8 mouse cellular contexts compared by ENCODE assay signal in the genomic region with DNA sequence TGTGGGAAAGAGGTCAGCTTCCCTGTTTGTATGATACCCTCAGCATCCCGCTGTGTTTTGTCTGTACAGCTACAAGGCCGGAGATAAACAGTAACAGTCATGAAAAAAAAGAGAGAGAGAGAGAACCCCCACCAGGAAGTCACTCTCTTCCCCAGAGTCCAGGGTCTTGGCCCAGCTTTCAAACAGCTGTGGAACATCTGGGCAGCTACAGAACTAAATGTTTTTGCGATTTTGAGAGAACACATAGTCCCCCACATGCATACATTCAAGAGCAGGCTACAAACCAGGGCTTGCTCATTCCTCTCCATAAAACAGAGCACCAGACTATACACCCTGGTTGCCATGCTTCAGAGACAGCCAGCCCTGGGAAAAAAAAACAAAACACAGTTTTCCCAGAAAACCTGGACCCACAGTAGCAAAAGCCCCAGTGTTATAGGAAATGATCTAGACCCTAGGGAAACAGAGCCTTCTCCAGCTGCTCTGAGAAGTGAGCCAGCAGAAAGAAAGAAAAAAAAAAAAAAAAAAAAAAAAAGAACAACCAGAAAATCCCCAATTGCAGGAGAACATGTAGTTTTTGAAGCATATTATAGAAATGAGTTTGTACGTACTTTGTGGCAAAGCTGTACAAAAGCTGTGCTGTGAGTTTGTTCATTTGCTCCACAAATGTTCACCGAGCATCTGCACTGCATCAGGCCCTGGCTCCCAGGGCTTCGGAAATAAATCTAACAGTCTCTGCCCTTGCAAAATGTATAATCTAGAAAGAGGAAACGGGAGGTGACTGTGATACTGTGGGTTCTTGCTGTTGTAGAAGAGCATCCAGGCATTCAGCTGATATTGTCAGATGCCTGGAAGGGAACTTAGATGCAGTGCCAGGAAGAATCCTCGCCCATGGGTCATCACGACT.
A peak's percentile ranks its signal among the peaks of the same experiment; 100 is the strongest.
DNase-seq lines count a peak whose midpoint lies in the region; ATAC-seq and TF ChIP-seq lines count a peak whose summit lies in the region.

No protein-coding gene starts in this region.

- peak; percentile 77 for ATAC-seq in heart, postnatal 0 days (ENCODE audit: insufficient read depth, low read depth)
- peak; percentile 78 for ATAC-seq in limb, embryonic 13.5 days (ENCODE audit: low FRiP score, low read depth)
- no peak for ATAC-seq in erythroblast, adult 5-6 weeks (replicated peaks; ENCODE audit: low FRiP score, poor library complexity, severe bottlenecking)
- ATAC-seq in cerebellum, adult (ENCODE audit: insufficient number of reproducible peaks, low FRiP score, low TSS enrichment), result no peak

- 0 out of 2 replicates have a peak overlapping the region, but pooled peaks have one; percentile 51 for H3K27ac ChIP-seq in embryonic facial prominence, embryonic 10.5 days (replicated peaks)
- H3K27ac ChIP-seq in heart, postnatal 0 days (ENCODE audit: low read depth), result peak overlapping the region; percentile 63
- peak overlapping the region; percentile 76 for H3K27ac ChIP-seq in limb, embryonic 13.5 days

- H3K4me2 ChIP-seq in heart, postnatal 0 days (ENCODE audit: low read depth, low read length), result no peak overlapping the region
- peak overlapping the region; percentile 9; the same call in 1 of the 2 replicates for H3K4me2 ChIP-seq in limb, embryonic 13.5 days (replicated peaks)

- no peaks in the 10 kb centered on the region for H3K27me3 ChIP-seq in embryonic facial prominence, embryonic 10.5 days (replicated peaks; ENCODE audit: low read depth, poor library complexity, severe bottlenecking)
- no peaks in the 10 kb centered on the region for H3K27me3 ChIP-seq in heart, postnatal 0 days (ENCODE audit: control insufficient read depth, insufficient read depth, low read length)
- H3K27me3 ChIP-seq in limb, embryonic 13.5 days, result no peaks in the 10 kb centered on the region

- peak; percentile 29 for DNase-seq in A20 (ENCODE audit: low read depth, low spot score)
- DNase-seq in embryonic facial prominence, embryonic 10.5 days (ENCODE audit: low spot score), result peak; percentile 19
- peak; percentile 54 for DNase-seq in heart, postnatal 0 days (ENCODE audit: low spot score)
- no peak for DNase-seq in cerebellum, adult 9-11 months
- no peak for DNase-seq in adrenal gland, adult 2 months

- H3K4me3 ChIP-seq in embryonic facial prominence, embryonic 10.5 days, result no peak overlapping the region
- H3K4me3 ChIP-seq in heart, postnatal 0 days (ENCODE audit: low read depth, low read length), result no peak overlapping the region
- H3K4me3 ChIP-seq in limb, embryonic 13.5 days, result no peak overlapping the region

- H3K9ac ChIP-seq in heart, postnatal 0 days (replicated peaks; ENCODE audit: low read depth, low read length), result no peak overlapping the region
- H3K9ac ChIP-seq in limb, embryonic 13.5 days, result no peak overlapping the region

- TF ChIP-seq CTCF in heart, postnatal 0 days (IDR thresholded peaks at IDR 0.05; ENCODE audit: low read depth), result no peak

- TF ChIP-seq EP300 in heart, postnatal 0 days (IDR thresholded peaks at IDR 0.05; ENCODE audit: low read depth), result peak; percentile 43; the same call in 1 of the 2 replicates

- H3K4me1 ChIP-seq in embryonic facial prominence, embryonic 10.5 days, result peaks cover 29% of the 10 kb centered on the region
- H3K4me1 ChIP-seq in heart, postnatal 0 days (ENCODE audit: control insufficient read depth, insufficient read depth), result no peaks in the 10 kb centered on the region; the same call in 1 of the 2 replicates
- peaks cover 45% of the 10 kb centered on the region for H3K4me1 ChIP-seq in limb, embryonic 13.5 days

- no peaks in the 10 kb centered on the region for H3K9me3 ChIP-seq in embryonic facial prominence, embryonic 10.5 days
- no peaks in the 10 kb centered on the region for H3K9me3 ChIP-seq in heart, postnatal 0 days (replicated peaks; ENCODE audit: control insufficient read depth, low read length)
- H3K9me3 ChIP-seq in limb, embryonic 13.5 days, result no peaks in the 10 kb centered on the region

- 69% methylated on average over 9 of the region's 9 CpGs for WGBS in embryonic facial prominence, embryonic 10.5 days
- WGBS in heart, postnatal 0 days, result 57% methylated on average over 9 of the region's 9 CpGs
- WGBS in limb, embryonic 13.5 days, result 46% methylated on average over 9 of the region's 9 CpGs

- peaks cover 22% of the 10 kb centered on the region for H3K36me3 ChIP-seq in embryonic facial prominence, embryonic 10.5 days (replicated peaks)
- no peaks in the 10 kb centered on the region for H3K36me3 ChIP-seq in heart, postnatal 0 days (replicated peaks; ENCODE audit: control insufficient read depth, insufficient read depth, low read length)
- no peaks in the 10 kb centered on the region for H3K36me3 ChIP-seq in limb, embryonic 13.5 days

Comparison
In these comparisons a context has a peak if more than half of its experiments do, and no peak if none do; other contexts are left out.
1. DNase-seq: peak in A20 (single experiment), embryonic facial prominence, embryonic 10.5 days (single experiment) and heart, postnatal 0 days (single experiment); none in cerebellum, adult 9-11 months (single experiment) and adrenal gland, adult 2 months (single experiment).
2. ATAC-seq: peak in heart, postnatal 0 days (single experiment) and limb, embryonic 13.5 days (single experiment); none in erythroblast, adult 5-6 weeks (single experiment) and cerebellum, adult (single experiment).
3. Peak in every context shown above with its lines, with median percentiles within 50 percentile points of each other: H3K27ac ChIP-seq.